Mouse (Mus musculus) left cerebral cortex, postnatal 4 days (tissue): ENCODE measurements around the gene Fkbp4. TPM values are rescaled to one million over a fixed set of nuclear protein-coding genes. Genes with fewer than 3 reads are reported as not detected.
"Not testable (repeated sequence)": the region's sequence is repeated elsewhere in the genome, so short reads cannot be mapped to it uniquely, and the experiment has no call there.

Source experiments
- DNase-seq: peaks from one replicate; pipeline ENCODE4 v3.0.0-alpha.2; 2022
- intact Hi-C: fragments of 180-260 bp; cut with DNase I; formaldehyde crosslinking; loops from one replicate; pipeline ENCODE4 v1.15.1; 2025
- total RNA-seq, 2 experiments: library from RNA; stranded (reverse); gene quantifications; 2 replicates each; pipeline ENCODE4 v1.2.3; 2021

The Fkbp4 gene
- total RNA-seq, 2 experiments from 2014 or later: 176 to 180 TPM

DNA sequence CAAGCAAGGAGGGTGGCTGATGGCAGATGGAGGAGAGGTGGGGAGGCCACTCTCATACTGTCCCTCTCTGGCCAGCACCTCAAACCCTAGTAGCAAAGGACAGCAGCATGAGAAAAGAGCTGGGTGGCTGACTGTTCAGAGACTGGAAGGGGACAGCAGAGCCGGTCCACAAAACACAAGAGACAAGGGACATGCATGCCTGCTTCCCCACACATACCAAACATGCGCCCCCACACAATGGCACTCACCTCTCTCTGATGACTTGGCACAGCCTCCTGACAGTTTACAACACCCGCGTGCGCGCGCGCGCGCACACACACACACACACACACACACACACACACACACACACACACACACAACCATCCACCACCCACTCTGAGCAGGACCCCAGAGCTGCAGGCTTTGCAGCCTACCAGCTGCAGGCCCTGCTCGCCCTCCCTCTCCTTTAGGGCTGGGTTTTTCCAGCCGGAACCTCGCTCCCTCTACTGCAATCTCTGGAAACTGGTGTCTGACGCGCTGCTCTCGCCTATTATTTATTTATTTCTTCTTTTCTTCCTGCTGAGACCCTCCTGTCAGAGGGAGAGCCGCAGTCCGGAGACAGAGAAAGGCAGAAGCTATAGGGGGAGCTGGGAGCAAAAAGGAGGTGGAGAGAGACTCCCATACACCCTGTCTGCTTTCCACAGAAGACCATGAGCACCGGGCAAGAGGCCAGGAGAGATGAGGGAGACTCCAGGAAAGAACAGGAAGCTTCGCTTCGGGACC is 38.9 kb downstream of the Fkbp4 start:
- peak; percentile 49 for DNase-seq
- intact Hi-C loops: no loop called here

DNA sequence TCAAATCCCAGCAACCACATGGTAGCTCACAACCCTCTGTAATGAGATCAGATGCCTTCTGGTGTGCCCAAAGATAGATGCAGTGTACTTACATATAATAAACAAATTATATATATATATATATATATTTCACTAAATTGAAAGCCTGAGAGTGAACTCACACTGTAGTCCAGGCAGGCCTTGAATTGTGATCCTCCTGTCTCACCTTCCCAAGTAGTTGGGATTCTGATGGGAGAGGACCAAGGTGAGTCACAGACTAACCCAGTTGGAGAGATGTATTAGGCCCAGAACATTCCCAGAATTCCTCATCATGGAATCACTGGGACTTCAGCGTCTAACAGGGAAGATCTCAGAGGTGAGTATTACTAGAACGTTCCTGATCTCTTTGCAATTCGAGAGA is 39.5 kb downstream of the Fkbp4 start, which contains the start of gene Nrip2:
Gene Nrip2, plus strand, starts transcription at position 301 of the 400 bp plus-strand sequence.
- intact Hi-C loops: no loop called here

DNA sequence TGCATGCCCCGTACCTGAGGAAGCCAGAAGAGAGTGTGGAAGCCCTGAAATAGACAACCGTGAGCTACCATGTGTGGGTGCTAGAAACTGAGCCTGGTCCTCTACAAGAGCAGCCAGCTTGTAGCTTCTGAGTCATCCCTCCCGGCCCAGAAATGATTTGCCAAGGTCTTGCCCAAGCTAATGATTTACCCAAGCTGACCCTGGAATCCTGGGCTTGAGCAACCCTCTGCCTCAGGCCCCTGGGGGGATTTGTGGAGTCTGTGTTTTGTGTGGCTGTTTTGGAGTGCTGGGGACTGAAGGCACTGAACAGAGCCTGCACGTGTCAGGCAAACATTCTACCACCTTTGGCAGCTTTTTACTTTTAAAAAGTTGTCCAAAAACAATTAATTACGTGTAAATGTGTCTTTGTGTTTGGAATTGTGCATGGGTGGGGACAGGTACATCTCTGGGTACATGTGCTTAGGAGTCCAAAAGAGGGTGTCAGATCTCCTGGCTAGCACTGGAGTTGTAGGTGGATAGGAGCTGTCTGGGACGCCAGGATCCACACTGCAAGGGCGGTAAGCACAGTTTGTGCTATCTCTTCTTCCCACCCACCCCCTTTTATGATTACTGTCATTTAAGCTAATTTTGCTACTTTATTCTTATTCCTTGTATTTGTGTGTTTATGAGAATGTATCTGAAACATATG is 40.8 kb downstream of the Fkbp4 start:
- intact Hi-C loops: no loop called here
- no peak for DNase-seq

More for the DNA sequence above, 39.5 kb downstream of the Fkbp4 start, which contains the start of gene Nrip2:
- no peak for DNase-seq

DNA sequence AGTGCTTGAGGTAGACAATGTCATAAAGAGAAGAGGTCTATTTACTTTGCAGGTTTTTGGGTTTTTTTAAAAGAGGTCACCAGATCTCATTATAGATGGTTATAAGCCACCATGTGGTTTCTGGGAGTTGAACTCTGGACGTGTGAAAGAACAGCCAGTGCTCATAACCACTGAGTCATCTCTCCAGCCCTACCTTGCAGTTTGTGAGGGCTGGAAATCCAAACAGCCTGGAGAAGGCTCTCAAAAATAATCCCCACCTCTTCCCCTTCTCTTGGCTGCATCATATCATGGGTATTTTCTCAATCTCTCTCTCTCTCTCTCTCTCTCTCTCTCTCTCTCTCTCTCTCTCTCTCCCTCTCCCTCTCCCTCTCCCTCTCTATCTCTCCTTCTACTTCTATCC is 47.8 kb downstream of the Fkbp4 start:
- DNase-seq: no peak
- intact Hi-C loops: no loop called here

DNA sequence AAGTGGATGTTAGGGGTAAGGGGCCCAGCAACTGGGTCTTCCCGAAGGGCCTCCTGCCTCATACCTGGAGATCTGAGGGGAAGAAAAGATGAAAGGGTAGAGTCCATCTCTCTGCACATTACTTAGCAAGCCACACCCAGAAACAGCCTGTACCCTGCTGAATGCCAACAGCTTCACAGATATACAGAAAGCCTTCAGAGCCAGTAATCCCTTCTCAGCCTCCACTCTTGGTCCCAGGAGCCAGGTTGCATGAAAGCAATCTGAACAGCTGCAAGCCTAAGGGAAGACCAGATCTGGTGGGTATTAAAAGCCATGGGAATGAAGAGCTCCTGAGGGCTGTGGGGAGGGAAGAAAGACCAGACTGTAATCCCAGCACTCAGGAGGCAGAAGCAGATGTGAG is 49.3 kb downstream of the Fkbp4 start:
- DNase-seq: no peak
- intact Hi-C loops: loop anchor here (2.0 kb wide), 1 partner anchor 24 kb away; no protein-coding TSS in a partner anchor

DNA sequence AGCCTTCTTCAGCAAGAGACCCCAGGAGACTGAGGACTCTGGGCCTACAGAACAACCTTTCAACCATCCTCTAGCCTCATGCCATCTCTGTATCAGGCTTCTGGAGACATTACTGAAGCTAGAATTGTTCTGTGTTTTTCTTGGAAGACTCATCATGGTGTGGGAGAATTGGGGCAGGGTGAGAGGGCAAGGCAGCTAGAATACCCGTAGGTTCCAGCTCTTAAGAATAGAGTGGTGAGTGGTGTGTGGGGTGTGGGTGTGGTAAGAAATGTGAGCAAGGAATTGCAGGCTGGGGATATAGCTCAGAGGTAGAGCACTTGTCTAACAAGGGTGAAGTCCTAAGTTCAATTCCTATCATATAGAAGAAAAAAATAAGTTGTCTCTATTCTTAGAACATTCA is 53.5 kb downstream of the Fkbp4 start:
- intact Hi-C loops: no loop called here
- DNase-seq: no peak

DNA sequence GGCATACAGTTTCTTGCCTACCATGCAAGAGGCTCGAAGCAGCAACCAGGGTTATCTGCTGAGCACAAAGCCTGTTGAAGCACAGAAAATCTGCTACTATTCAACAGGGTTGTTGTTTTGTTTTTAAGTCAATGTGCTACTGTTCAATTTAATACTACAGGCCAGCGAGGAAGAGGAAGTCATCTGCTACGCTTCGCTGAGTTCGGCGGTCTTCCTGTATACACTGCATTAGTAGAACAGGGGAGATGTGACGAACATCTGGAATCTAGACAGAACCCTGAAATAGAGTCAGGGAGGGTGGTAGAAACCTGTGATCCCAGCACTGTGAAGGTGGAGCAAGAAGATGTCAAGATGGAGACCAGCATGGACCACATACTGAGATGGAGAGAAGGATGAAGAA is 54.7 kb downstream of the Fkbp4 start:
- intact Hi-C loops: no loop called here
- no peak for DNase-seq

DNA sequence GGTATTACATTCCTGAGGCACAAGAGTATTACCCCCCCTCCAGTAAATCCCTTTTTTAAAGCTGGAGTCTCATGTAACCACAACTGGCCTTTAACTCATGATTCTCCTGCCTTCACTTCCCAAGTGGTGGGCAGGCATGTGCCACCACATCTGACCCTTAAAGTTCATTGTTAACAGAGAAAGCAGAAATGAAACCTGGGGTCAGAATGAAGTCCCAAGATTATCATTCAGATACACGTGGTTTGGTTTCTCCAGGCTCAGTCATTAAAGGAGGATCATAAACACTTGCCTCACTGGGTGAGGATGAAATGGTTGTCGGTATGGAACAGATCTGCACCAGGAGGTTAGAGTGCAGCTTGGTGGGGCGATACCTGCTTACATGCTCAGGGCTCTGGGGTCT is 57.2 kb downstream of the Fkbp4 start:
- no peak for DNase-seq
- intact Hi-C loops: no loop called here

DNA sequence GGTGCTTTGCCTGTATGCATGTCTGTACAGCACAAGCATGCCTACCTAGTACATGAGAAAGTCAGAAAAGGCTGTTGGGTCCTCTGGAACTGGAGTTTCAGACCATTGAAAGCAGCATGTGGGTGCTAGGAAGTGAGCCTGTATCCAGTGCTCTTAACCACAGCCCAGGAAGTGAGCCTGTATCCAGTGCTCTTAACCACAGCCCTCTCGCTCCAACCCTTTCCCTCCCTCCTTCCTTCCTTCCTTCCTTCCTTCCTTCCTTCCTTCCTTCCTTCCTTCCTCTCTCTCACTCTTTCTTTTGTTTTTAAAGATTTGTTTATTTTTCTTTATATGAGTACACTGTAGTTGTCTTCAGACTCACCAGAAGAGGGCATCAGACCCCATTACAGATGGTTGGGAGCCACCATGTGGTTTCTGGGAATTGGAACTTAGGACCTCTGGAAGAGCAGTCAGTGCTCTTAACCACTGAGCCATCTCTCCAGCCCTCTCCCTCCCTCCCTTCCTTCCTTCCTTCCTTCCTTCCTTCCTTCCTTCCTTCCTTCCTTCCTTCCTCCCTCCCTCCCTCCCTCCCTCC is 57.8 kb downstream of the Fkbp4 start:
- DNase-seq, intact Hi-C loops: not testable (repeated sequence)

Other genes with a start within 250 kb of the Fkbp4 start
- 1 to 10 TPM; 1.2 to 1.6 TPM for gene Tead4, start 137.9 kb downstream of the Fkbp4 start, total RNA-seq
- 10 to 100 TPM; 21.8 to 24.7 TPM for gene Tulp3, start 82.8 kb downstream of the Fkbp4 start, total RNA-seq
- 10 to 100 TPM; 35.5 to 36.8 TPM for gene Rhno1, start 75.8 kb downstream of the Fkbp4 start, total RNA-seq
- gene Foxm1, start 75.7 kb downstream of the Fkbp4 start, total RNA-seq: 10 to 100 TPM in 1 of 2 experiments, 1 to 10 TPM in 1; 8.7 to 11.2 TPM
- gene Tex52, start 63.2 kb downstream of the Fkbp4 start, total RNA-seq: under 1 TPM; 0.32 to 0.46 TPM
- not detected for gene Gm44596, start 63.2 kb downstream of the Fkbp4 start, total RNA-seq
- 1 to 10 TPM; 3.7 to 4.1 TPM for gene Nrip2, start 39.4 kb downstream of the Fkbp4 start, total RNA-seq
- 10 to 100 TPM; 38.7 to 42.7 TPM for gene Itfg2, start 13.7 kb downstream of the Fkbp4 start, total RNA-seq
- gene Pzp, start 88.0 kb upstream of the Fkbp4 start, total RNA-seq: under 1 TPM; 0.12 TPM
- gene A2ml1, start 142.9 kb upstream of the Fkbp4 start, total RNA-seq: 1 to 10 TPM; 7.8 to 8.7 TPM
- gene Klrb1a, start 184.9 kb upstream of the Fkbp4 start, total RNA-seq: not detected
- not detected for gene Clec2h, start 223.7 kb upstream of the Fkbp4 start, total RNA-seq